Mouse (Mus musculus) macrophage (primary cell): ENCODE results near the gene Gm5089. TPM values are rescaled to one million over a fixed set of nuclear protein-coding genes. Genes with fewer than 3 reads are reported as not detected.

Experiments used
- H3K27ac ChIP-seq: fragments of 350-480 bp; formaldehyde crosslinking; 2 replicates; pipeline ENCODE4 v1.9.0; 2021
- H3K36me3 ChIP-seq: fragments of 350-480 bp; formaldehyde crosslinking; 2 replicates; pipeline ENCODE4 v1.9.0; 2021; ENCODE audit errors: inconsistent target
- H3K4me3 ChIP-seq: fragments of 350-480 bp; formaldehyde crosslinking; 2 replicates; pipeline ENCODE4 v1.9.0; 2021; ENCODE audit errors: inconsistent target
- H3K79me2 ChIP-seq: fragments of 350-480 bp; formaldehyde crosslinking; 2 replicates; pipeline ENCODE4 v1.9.0; 2021; ENCODE audit errors: inconsistent target
- WGBS: methylation state at CpG from one replicate; pipeline ENCODE4 v1.1.7; 2026; ENCODE audit warnings: inconsistent platforms; ENCODE audit not compliant: missing documents; 5-methylcytosine and 5-hydroxymethylcytosine counted together
- polyA plus RNA-seq: library from polyadenylated mRNA; stranded (reverse); fragments of 250-400 nt; gene quantifications from 3 replicates; pipeline ENCODE4 v1.2.4, GENCODE M21; 2018; ENCODE audit warnings: inconsistent platforms

Gene Gm5089
- polyA plus RNA-seq, 1 experiment from 2014 or later, result not detected

- no peaks in the 10 kb centered on the region for H3K79me2 ChIP-seq
- no peak overlapping the region for H3K27ac ChIP-seq
- no peaks in the 10 kb centered on the region for H3K36me3 ChIP-seq
- 59% methylated on average over 3 of the region's 3 CpGs for WGBS
- no peak overlapping the region for H3K4me3 ChIP-seq
These were observed 18.4 kb downstream of the Gm5089 start for GRCm38 (mm10) chr14:122432558-122432957.

GRCm38 (mm10) chr14:122427654-122428053 is 23.3 kb downstream of the Gm5089 start:
- WGBS, result 85% methylated on average over 3 of the region's 3 CpGs
- H3K36me3 ChIP-seq, result no peaks in the 10 kb centered on the region
- H3K27ac ChIP-seq, result no peak overlapping the region
- no peak overlapping the region for H3K4me3 ChIP-seq
- H3K79me2 ChIP-seq, result no peaks in the 10 kb centered on the region

GRCm38 (mm10) chr14:122427204-122427560 is 23.7 kb downstream of the Gm5089 start:
- Histone ChIP-seq H3K79me2 (no peaks in the 10 kb centered on the region), H3K27ac (no peak overlapping the region), H3K36me3 (no peaks in the 10 kb centered on the region), H3K4me3 (no peak overlapping the region)
- WGBS, result 83% methylated on average over 8 of the region's 8 CpGs

GRCm38 (mm10) chr14:122426529-122427203 is 24.2 kb downstream of the Gm5089 start:
- Histone ChIP-seq H3K36me3 (no peaks in the 10 kb centered on the region), H3K4me3 (no peak overlapping the region), H3K27ac (no peak overlapping the region), H3K79me2 (no peaks in the 10 kb centered on the region)
- WGBS, result 79% methylated on average over 10 of the region's 10 CpGs

- Histone ChIP-seq H3K4me3 (no peak overlapping the region), H3K36me3 (no peaks in the 10 kb centered on the region), H3K79me2 (no peaks in the 10 kb centered on the region), H3K27ac (no peak overlapping the region)
- 93% methylated on average over 3 of the region's 3 CpGs for WGBS
These were observed 26.5 kb downstream of the Gm5089 start for GRCm38 (mm10) chr14:122424441-122424840.

GRCm38 (mm10) chr14:122416166-122416771 is 34.6 kb downstream of the Gm5089 start:
- Histone ChIP-seq H3K4me3 (no peak overlapping the region), H3K79me2 (no peaks in the 10 kb centered on the region), H3K27ac (no peak overlapping the region), H3K36me3 (no peaks in the 10 kb centered on the region)
- WGBS, result 78% methylated on average over 4 of the region's 4 CpGs

GRCm38 (mm10) chr14:122414786-122415185 is 36.1 kb downstream of the Gm5089 start:
- H3K36me3 ChIP-seq, result no peaks in the 10 kb centered on the region

GRCm38 (mm10) chr14:122413542-122413928 is 37.4 kb downstream of the Gm5089 start:
- no peak overlapping the region for H3K27ac ChIP-seq
- no peaks in the 10 kb centered on the region for H3K36me3 ChIP-seq
- WGBS, result 88% methylated on average over 2 of the region's 2 CpGs
- no peak overlapping the region for H3K4me3 ChIP-seq
- H3K79me2 ChIP-seq, result no peaks in the 10 kb centered on the region

More at GRCm38 (mm10) chr14:122414786-122415185, 36.1 kb downstream of the Gm5089 start:
- Histone ChIP-seq H3K4me3 (no peak overlapping the region), H3K27ac (no peak overlapping the region), H3K79me2 (no peaks in the 10 kb centered on the region)
- 80% methylated on average over 1 of the region's 2 CpGs for WGBS

- Histone ChIP-seq H3K36me3 (no peaks in the 10 kb centered on the region), H3K79me2 (no peaks in the 10 kb centered on the region), H3K4me3 (no peak overlapping the region), H3K27ac (no peak overlapping the region)
- WGBS, result 91% methylated on average over 2 of the region's 2 CpGs
These were observed 37.9 kb downstream of the Gm5089 start for GRCm38 (mm10) chr14:122412841-122413541.

GRCm38 (mm10) chr14:122406541-122407219 is 44.2 kb downstream of the Gm5089 start:
- Histone ChIP-seq H3K27ac (no peak overlapping the region), H3K4me3 (no peak overlapping the region), H3K79me2 (no peaks in the 10 kb centered on the region), H3K36me3 (no peaks in the 10 kb centered on the region)
- 4% methylated on average over 58 of the region's 58 CpGs for WGBS

- H3K4me3 ChIP-seq, result no peak overlapping the region
- H3K36me3 ChIP-seq, result no peaks in the 10 kb centered on the region
- 3% methylated on average over 18 of the region's 18 CpGs for WGBS
- no peaks in the 10 kb centered on the region for H3K79me2 ChIP-seq
- H3K27ac ChIP-seq, result no peak overlapping the region
These were observed 44.9 kb downstream of the Gm5089 start for GRCm38 (mm10) chr14:122405897-122406540.

GRCm38 (mm10) chr14:122405236-122405635 is 45.7 kb downstream of the Gm5089 start:
- Histone ChIP-seq H3K4me3 (no peak overlapping the region), H3K79me2 (no peaks in the 10 kb centered on the region), H3K27ac (no peak overlapping the region), H3K36me3 (no peaks in the 10 kb centered on the region)
- WGBS, result 78% methylated on average over 12 of the region's 12 CpGs

GRCm38 (mm10) chr14:122404596-122405154 is 46.2 kb downstream of the Gm5089 start:
- no peak overlapping the region for H3K27ac ChIP-seq
- H3K79me2 ChIP-seq, result no peaks in the 10 kb centered on the region
- no peaks in the 10 kb centered on the region for H3K36me3 ChIP-seq
- no peak overlapping the region for H3K4me3 ChIP-seq
- 80% methylated on average over 7 of the region's 7 CpGs for WGBS

GRCm38 (mm10) chr14:122403422-122403940 is 47.4 kb downstream of the Gm5089 start:
- no peak overlapping the region for H3K4me3 ChIP-seq
- no peak overlapping the region for H3K27ac ChIP-seq
- no peaks in the 10 kb centered on the region for H3K36me3 ChIP-seq
- H3K79me2 ChIP-seq, result no peaks in the 10 kb centered on the region
- 97% methylated on average over 3 of the region's 3 CpGs for WGBS
